Mouse (Mus musculus): ENCODE measurements around the gene Isca1. TPM values are rescaled to one million over a fixed set of nuclear protein-coding genes. Genes with fewer than 3 reads are reported as not detected.
A peak's percentile ranks its signal among the peaks of the same experiment; 100 is the strongest.
"Not testable (repeated sequence)": the region's sequence is repeated elsewhere in the genome, so short reads cannot be mapped to it uniquely, and the experiment has no call there.

Gene Isca1
- polyA plus RNA-seq, 1 experiment from 2014 or later: 113 TPM

DNA sequence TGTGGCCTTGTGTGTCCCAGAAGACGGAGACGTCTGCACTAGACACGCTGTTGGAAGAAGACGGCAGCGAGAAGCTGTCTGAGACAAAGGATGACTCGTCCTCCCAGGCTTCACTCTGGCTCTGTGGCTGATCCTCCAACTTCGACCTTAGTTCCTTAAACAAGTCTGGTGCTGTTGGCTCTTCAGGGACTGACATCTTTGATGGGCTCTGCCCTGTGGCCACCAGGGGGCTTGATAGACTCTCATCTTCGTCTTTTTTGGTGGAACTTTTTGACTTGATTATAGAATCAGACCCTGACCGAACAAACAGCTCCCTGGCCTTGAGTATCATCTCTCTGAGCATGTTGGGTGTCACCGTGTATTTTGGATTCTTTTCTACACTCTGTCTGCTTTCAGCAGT lies 27.9 kb downstream of the Isca1 start:
- Histone ChIP-seq H3K4me3 (ENCODE audit: low read depth, low read length) (no peak overlapping the region), H3K27me3 (ENCODE audit: control insufficient read depth, insufficient read depth, low read length) (no peaks in the 10 kb centered on the region), H3K4me2 (ENCODE audit: low read depth, low read length, severe bottlenecking) (no peak overlapping the region), H3K4me1 (replicated peaks; ENCODE audit: control insufficient read depth, insufficient read depth, low read length) (no peaks in the 10 kb centered on the region), H3K36me3 (ENCODE audit: control insufficient read depth, insufficient read depth, low read length) (no peaks in the 10 kb centered on the region), H3K27ac (ENCODE audit: low read depth, low read length) (no peak overlapping the region), H3K9ac (ENCODE audit: low read length) (no peak overlapping the region), H3K9me3 (ENCODE audit: control insufficient read depth, low read length) (no peaks in the 10 kb centered on the region)
- no peak for DNase-seq (ENCODE audit: low spot score)
- ATAC-seq (replicated peaks; ENCODE audit: low FRiP score): no peak
- 82% methylated on average over 10 of the region's 10 CpGs for WGBS

DNA sequence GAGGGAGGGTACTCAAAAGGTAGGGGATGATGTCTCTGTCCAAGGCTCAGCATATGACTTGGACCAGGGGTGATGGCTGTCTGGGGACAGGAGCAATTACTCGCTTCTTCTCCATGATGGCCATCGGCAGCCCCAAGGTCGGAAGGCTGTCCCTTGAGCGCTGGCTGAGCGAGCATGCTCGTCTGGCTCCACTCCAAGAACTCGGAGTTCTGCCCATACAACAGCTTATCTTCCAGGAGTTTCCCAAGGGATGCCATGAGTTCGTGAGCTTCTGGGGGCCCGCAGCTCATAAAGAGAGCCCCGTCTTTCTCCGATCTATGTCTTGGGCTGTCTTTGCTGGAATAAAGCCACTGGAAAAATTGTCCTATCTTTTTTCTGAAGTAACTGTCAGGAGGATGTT lies 28.5 kb downstream of the Isca1 start:
- H3K4me3 ChIP-seq (ENCODE audit: low read depth, low read length): no peak overlapping the region
- H3K4me1 ChIP-seq (replicated peaks; ENCODE audit: control insufficient read depth, insufficient read depth, low read length): no peaks in the 10 kb centered on the region
- DNase-seq (ENCODE audit: low spot score): no peak
- H3K9me3 ChIP-seq (ENCODE audit: control insufficient read depth, low read length): no peaks in the 10 kb centered on the region
- no peak overlapping the region for H3K4me2 ChIP-seq (ENCODE audit: low read depth, low read length, severe bottlenecking)
- no peaks in the 10 kb centered on the region for H3K36me3 ChIP-seq (ENCODE audit: control insufficient read depth, insufficient read depth, low read length)
- ATAC-seq (replicated peaks; ENCODE audit: low FRiP score): no peak
- H3K9ac ChIP-seq (ENCODE audit: low read length): no peak overlapping the region
- 94% methylated on average over 11 of the region's 11 CpGs for WGBS
- no peak overlapping the region for H3K27ac ChIP-seq (ENCODE audit: low read depth, low read length)
- no peaks in the 10 kb centered on the region for H3K27me3 ChIP-seq (ENCODE audit: control insufficient read depth, insufficient read depth, low read length)

DNA sequence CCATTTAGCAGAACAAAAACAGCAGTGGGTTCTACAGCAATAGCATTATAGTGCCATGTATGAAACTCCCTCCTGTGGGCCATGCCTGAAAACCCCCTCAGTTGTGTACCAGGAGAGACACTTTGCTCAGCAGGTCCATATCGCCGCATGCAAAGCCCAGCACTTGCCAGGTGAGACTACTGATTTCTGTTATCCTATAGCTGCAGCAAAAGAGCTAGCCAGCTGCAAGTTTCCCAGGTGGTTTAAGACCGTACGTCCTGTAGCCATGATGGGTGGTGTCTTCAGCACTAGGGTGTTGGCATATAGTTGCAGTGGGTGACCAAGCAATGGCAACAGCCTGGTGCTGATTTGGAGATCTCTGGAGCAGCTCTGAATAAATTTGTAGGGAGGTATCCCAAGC lies 30.2 kb downstream of the Isca1 start:
- Histone ChIP-seq H3K36me3 (ENCODE audit: control insufficient read depth, insufficient read depth, low read length) (no peaks in the 10 kb centered on the region), H3K27ac (ENCODE audit: low read depth, low read length) (no peak overlapping the region), H3K27me3 (ENCODE audit: control insufficient read depth, insufficient read depth, low read length) (no peaks in the 10 kb centered on the region), H3K9ac (ENCODE audit: low read length) (no peak overlapping the region), H3K9me3 (ENCODE audit: control insufficient read depth, low read length) (no peaks in the 10 kb centered on the region), H3K4me3 (ENCODE audit: low read depth, low read length) (no peak overlapping the region), H3K4me1 (replicated peaks; ENCODE audit: control insufficient read depth, insufficient read depth, low read length) (no peaks in the 10 kb centered on the region), H3K4me2 (ENCODE audit: low read depth, low read length, severe bottlenecking) (no peak overlapping the region)
- no peak for ATAC-seq (replicated peaks; ENCODE audit: low FRiP score)
- WGBS: 94% methylated on average over 4 of the region's 4 CpGs
- no peak for DNase-seq (ENCODE audit: low spot score)

DNA sequence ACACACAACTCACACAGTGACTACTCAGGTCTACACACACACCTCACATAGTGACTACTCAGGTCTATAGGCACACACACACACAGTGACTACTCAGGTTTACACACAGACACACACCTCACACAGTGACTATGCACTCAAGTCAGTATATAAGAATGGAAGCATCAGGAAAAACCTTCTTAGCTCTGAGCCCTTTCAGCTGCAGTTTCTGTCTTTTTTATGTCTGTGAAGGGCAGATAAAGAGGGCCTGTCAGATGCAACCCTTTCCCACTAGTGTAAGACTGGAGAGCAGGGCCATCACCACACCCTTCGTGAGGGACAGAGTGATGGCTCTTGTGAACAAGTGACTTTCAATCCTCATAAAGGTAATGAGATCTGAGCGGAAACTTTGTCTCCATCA lies 31.2 kb downstream of the Isca1 start:
- 83% methylated on average over 2 of the region's 2 CpGs for WGBS
- ATAC-seq (replicated peaks; ENCODE audit: low FRiP score): no peak
- H3K4me3 ChIP-seq (ENCODE audit: low read depth, low read length): no peak overlapping the region

DNA sequence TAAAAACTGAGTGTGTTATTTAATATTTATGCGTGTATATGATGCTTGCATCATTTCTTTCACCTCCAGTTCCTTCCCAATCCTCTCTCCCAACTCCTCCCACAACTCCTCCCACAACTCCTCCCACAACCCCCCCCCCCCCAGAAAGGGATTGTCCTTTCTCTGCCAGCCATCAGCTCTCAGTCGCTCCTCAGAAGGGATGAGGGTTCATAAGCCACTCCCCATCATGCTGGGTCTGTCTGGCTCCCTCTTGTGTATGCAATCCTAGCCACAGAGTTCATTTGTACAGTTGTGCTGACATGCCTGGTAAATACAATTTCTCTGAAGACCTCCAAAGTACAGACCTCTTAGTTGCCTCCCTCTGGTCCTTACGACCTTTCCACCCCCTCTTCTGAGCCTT lies 34.4 kb downstream of the Isca1 start:
- Histone ChIP-seq H3K4me1 (replicated peaks; ENCODE audit: control insufficient read depth, insufficient read depth, low read length) (no peaks in the 10 kb centered on the region), H3K27ac (ENCODE audit: low read depth, low read length) (no peak overlapping the region), H3K36me3 (ENCODE audit: control insufficient read depth, insufficient read depth, low read length) (no peaks in the 10 kb centered on the region), H3K9me3 (ENCODE audit: control insufficient read depth, low read length) (no peaks in the 10 kb centered on the region), H3K27me3 (ENCODE audit: control insufficient read depth, insufficient read depth, low read length) (no peaks in the 10 kb centered on the region), H3K4me2 (ENCODE audit: low read depth, low read length, severe bottlenecking) (no peak overlapping the region), H3K9ac (ENCODE audit: low read length) (no peak overlapping the region), H3K4me3 (ENCODE audit: low read depth, low read length) (no peak overlapping the region)
- peak; percentile 51; the same call in 1 of the 2 replicates for ATAC-seq (replicated peaks; ENCODE audit: low FRiP score)
- no peak for DNase-seq (ENCODE audit: low spot score)
- 29% methylated on average over 3 of the region's 3 CpGs for WGBS

More for the DNA sequence above, 31.2 kb downstream of the Isca1 start:
- no peak for DNase-seq (ENCODE audit: low spot score)
- Histone ChIP-seq H3K9ac (ENCODE audit: low read length) (no peak overlapping the region), H3K27me3 (ENCODE audit: control insufficient read depth, insufficient read depth, low read length) (no peaks in the 10 kb centered on the region), H3K4me1 (replicated peaks; ENCODE audit: control insufficient read depth, insufficient read depth, low read length) (no peaks in the 10 kb centered on the region), H3K27ac (ENCODE audit: low read depth, low read length) (no peak overlapping the region), H3K36me3 (ENCODE audit: control insufficient read depth, insufficient read depth, low read length) (no peaks in the 10 kb centered on the region), H3K4me2 (ENCODE audit: low read depth, low read length, severe bottlenecking) (no peak overlapping the region), H3K9me3 (ENCODE audit: control insufficient read depth, low read length) (no peaks in the 10 kb centered on the region)

DNA sequence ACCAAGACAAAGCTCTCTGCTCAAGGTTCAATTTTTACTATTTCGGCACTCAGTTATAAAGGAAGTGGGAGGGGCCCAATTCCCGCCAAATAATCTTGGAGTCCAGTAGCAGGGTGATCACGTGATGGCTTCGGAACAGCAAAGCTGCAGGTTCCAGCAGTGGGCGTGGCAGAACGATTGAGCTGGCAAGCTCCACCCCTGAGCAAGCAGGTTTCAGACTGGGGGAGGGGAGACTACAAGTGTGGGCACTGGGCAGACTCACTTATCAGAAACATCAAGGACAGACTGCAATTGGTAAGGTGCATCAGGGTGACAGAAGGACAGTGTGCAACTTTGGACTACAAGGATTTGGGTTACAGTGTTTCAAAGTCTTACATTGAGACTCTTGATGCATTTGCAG lies 35.3 kb downstream of the Isca1 start:
- H3K9ac ChIP-seq (ENCODE audit: low read length); ATAC-seq (replicated peaks; ENCODE audit: low FRiP score); DNase-seq (ENCODE audit: low spot score); H3K27ac ChIP-seq (ENCODE audit: low read depth, low read length); H3K36me3 ChIP-seq (ENCODE audit: control insufficient read depth, insufficient read depth, low read length); H3K4me3 ChIP-seq (ENCODE audit: low read depth, low read length); H3K27me3 ChIP-seq (ENCODE audit: control insufficient read depth, insufficient read depth, low read length); H3K4me2 ChIP-seq (ENCODE audit: low read depth, low read length, severe bottlenecking); H3K9me3 ChIP-seq (ENCODE audit: control insufficient read depth, low read length); H3K4me1 ChIP-seq (replicated peaks; ENCODE audit: control insufficient read depth, insufficient read depth, low read length): not testable (repeated sequence)
- WGBS: 28% methylated on average over 6 of the region's 6 CpGs

DNA sequence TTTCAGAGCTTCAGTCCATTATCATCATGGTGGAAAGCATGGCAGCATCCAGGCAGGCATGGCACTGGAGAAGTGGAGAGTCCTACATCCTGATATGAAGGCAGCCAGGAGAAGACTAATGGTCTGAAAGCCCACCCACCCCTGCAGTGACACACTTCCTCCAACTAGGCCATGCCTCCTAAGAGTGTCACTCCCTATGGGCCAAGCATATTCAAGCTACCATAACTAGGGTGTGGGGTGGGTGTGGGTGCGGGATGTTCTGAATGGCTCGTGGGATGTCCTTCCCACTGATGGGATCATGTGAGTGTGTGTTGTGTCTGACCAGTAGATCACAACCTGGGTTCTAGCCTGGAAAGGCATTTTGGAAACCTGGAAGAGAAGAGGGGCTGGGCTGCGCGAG lies 35.7 kb downstream of the Isca1 start:
- no peak overlapping the region for H3K4me2 ChIP-seq (ENCODE audit: low read depth, low read length, severe bottlenecking)
- H3K9ac ChIP-seq (ENCODE audit: low read length): no peak overlapping the region
- no peaks in the 10 kb centered on the region for H3K9me3 ChIP-seq (ENCODE audit: control insufficient read depth, low read length)
- no peaks in the 10 kb centered on the region for H3K27me3 ChIP-seq (ENCODE audit: control insufficient read depth, insufficient read depth, low read length)
- no peak overlapping the region for H3K27ac ChIP-seq (ENCODE audit: low read depth, low read length)
- no peak for ATAC-seq (replicated peaks; ENCODE audit: low FRiP score)
- WGBS: 92% methylated on average over 3 of the region's 4 CpGs
- DNase-seq (ENCODE audit: low spot score): no peak
- H3K4me3 ChIP-seq (ENCODE audit: low read depth, low read length): no peak overlapping the region
- H3K36me3 ChIP-seq (ENCODE audit: control insufficient read depth, insufficient read depth, low read length): no peaks in the 10 kb centered on the region
- no peaks in the 10 kb centered on the region for H3K4me1 ChIP-seq (replicated peaks; ENCODE audit: control insufficient read depth, insufficient read depth, low read length)

DNA sequence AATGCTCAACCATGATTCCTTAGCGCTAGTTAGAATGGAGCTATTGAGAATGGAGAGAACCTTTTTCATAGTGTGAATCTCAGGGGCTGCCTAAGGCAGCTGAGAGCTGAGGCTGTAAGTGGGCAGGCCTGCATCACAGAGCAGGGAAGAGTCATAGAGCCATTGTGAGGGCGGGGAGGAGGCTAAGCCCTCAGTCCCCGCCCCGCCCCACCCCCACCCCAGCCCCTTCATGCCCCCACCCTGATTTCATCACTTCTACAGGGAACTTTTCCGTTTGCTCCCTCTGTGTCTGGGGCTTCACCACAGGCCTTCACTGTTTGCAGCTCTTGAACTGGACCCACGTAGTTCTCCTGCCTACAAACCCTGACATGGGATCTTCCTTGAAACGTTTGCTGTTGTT lies 38.0 kb downstream of the Isca1 start, which contains the start of gene Spata31d1d:
TSS of gene Spata31d1d (minus strand) at position 101 of the 400 bp plus-strand sequence.
- Histone ChIP-seq H3K4me1 (replicated peaks; ENCODE audit: control insufficient read depth, insufficient read depth, low read length) (no peaks in the 10 kb centered on the region), H3K9ac (ENCODE audit: low read length) (no peak within 1 kb of the TSS), H3K36me3 (ENCODE audit: control insufficient read depth, insufficient read depth, low read length) (no peaks in the 10 kb centered on the region), H3K27me3 (ENCODE audit: control insufficient read depth, insufficient read depth, low read length) (peaks cover under 1% of the 10 kb centered on the region; the same call in 1 of the 2 replicates), H3K27ac (ENCODE audit: low read depth, low read length) (no peak within 1 kb of the TSS), H3K4me3 (ENCODE audit: low read depth, low read length) (no peak within 1 kb of the TSS), H3K9me3 (ENCODE audit: control insufficient read depth, low read length) (no peaks in the 10 kb centered on the region), H3K4me2 (ENCODE audit: low read depth, low read length, severe bottlenecking) (no peak within 1 kb of the TSS)
- ATAC-seq (replicated peaks; ENCODE audit: low FRiP score): no peak
- DNase-seq (ENCODE audit: low spot score): no peak
- 44% methylated on average over 7 of the region's 7 CpGs for WGBS

DNA sequence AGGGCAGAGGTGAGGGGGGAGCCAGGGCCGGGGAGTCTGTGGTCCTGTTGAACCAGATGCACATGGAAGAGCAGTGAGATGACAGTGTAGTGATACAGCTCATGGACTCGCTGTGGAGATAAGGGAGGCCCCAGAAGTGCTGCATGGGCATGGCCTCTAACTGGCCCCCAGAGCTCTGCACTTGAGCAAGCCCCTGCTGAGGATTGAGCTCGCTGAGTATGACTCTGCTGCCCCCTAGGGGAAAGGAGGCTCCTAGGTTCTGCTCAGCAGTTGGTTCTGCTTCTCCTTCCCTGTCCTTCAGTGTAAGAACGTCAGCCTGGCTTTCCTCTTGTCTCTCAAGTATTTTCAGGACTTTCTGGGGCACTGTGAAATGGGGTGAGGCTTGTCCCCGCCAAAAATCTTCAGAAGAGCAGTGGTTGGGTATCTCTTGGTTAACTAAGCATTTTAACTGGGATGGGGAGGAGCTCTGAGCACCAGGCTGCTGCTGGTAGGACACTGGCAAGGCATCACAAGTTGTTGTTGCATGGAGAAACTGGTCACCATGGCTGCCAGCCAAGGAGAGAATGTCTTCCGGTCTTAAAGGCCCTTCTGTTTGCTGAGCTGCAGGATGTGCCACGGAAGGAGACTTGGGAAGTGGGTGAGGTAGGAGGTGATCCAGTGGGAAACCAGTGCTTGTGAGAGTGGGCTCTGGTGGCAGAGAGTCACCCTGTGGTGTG lies 41.1 kb downstream of the Isca1 start:
- no peak overlapping the region for H3K9ac ChIP-seq (ENCODE audit: low read length)
- WGBS: 37% methylated on average over 7 of the region's 7 CpGs
- H3K36me3 ChIP-seq (ENCODE audit: control insufficient read depth, insufficient read depth, low read length): no peaks in the 10 kb centered on the region
- no peak overlapping the region for H3K4me2 ChIP-seq (ENCODE audit: low read depth, low read length, severe bottlenecking)
- ATAC-seq (replicated peaks; ENCODE audit: low FRiP score) (peak; percentile 81), DNase-seq (ENCODE audit: low spot score) (peak; percentile 89)
- H3K9me3 ChIP-seq (ENCODE audit: control insufficient read depth, low read length): no peaks in the 10 kb centered on the region
- H3K4me3 ChIP-seq (ENCODE audit: low read depth, low read length): no peak overlapping the region
- no peak overlapping the region for H3K27ac ChIP-seq (ENCODE audit: low read depth, low read length)
- no peaks in the 10 kb centered on the region for H3K4me1 ChIP-seq (replicated peaks; ENCODE audit: control insufficient read depth, insufficient read depth, low read length)
- peaks cover 2% of the 10 kb centered on the region; the same call in 1 of the 2 replicates for H3K27me3 ChIP-seq (ENCODE audit: control insufficient read depth, insufficient read depth, low read length)

Measured in forebrain, embryonic 11.5 days (tissue).